Mouse (Mus musculus) heart, embryonic 14.5 days (tissue): ENCODE data around the gene Dab1. TPM values are rescaled to one million over a fixed set of nuclear protein-coding genes. Genes with fewer than 3 reads are reported as not detected.

ENCODE experiments used
- ATAC-seq: fragments of 200-750 bp; cut with Nextera tagmentation; 2 replicates; pipeline ENCODE4 v1.8.0; 2017; ENCODE audit warnings: low read depth, moderate TSS enrichment; ENCODE audit not compliant: insufficient number of reproducible peaks, insufficient read depth, low FRiP score
- H3K27ac ChIP-seq, 2 experiments: fragments of 200-500 bp in 1 of 2; fragments of 300-500 bp in 1 of 2; sonication (generic) in 1 of 2; replicated peaks in 1 of 2; 2 replicates each; pipeline ENCODE4 v1.5.1; 2012 to 2014; ENCODE audit warnings: low read depth in 2 of 2, low read length in 2 of 2, control low read depth in 1 of 2, mild to moderate bottlenecking in 1 of 2, mixed read lengths in 1 of 2; ENCODE audit not compliant: control insufficient read depth in 1 of 2, insufficient read depth in 1 of 2
- H3K27me3 ChIP-seq: fragments of 300-500 bp; sonication (generic); 2 replicates; pipeline ENCODE4 v1.6.1; 2014; ENCODE audit warnings: mild to moderate bottlenecking, low read length, control low read depth; ENCODE audit not compliant: control insufficient read depth, insufficient read depth
- H3K36me3 ChIP-seq: fragments of 300-500 bp; sonication (generic); 2 replicates; pipeline ENCODE4 v1.6.1; 2014; ENCODE audit warnings: mild to moderate bottlenecking, control low read depth, low read length, mixed read lengths; ENCODE audit not compliant: control insufficient read depth, insufficient read depth
- H3K4me1 ChIP-seq, 2 experiments: fragments of 200-500 bp in 1 of 2; fragments of 300-500 bp in 1 of 2; sonication (generic) in 1 of 2; 2 replicates each; pipeline ENCODE4 v1.6.1; 2012 to 2014; ENCODE audit warnings: low read length in 2 of 2, control low read depth in 1 of 2, mixed read lengths in 1 of 2; ENCODE audit not compliant: control insufficient read depth in 2 of 2, insufficient read depth in 2 of 2
- H3K4me2 ChIP-seq: fragments of 300-500 bp; sonication (generic); 2 replicates; pipeline ENCODE4 v1.6.1; 2014; ENCODE audit warnings: mild to moderate bottlenecking, low read length
- H3K4me3 ChIP-seq, 2 experiments: fragments of 200-500 bp in 1 of 2; fragments of 300-500 bp in 1 of 2; sonication (generic) in 1 of 2; 2 replicates each; pipeline ENCODE4 v1.5.1; 2012 to 2014; ENCODE audit warnings: low read length in 2 of 2, mild to moderate bottlenecking in 2 of 2, control low read depth in 1 of 2, low read depth in 1 of 2, moderate library complexity in 1 of 2; ENCODE audit not compliant: control insufficient read depth in 1 of 2, insufficient read depth in 1 of 2
- H3K9ac ChIP-seq: fragments of 300-500 bp; sonication (generic); 2 replicates; pipeline ENCODE4 v1.6.1; 2014; ENCODE audit warnings: mild to moderate bottlenecking, low read length
- H3K9me3 ChIP-seq: fragments of 300-500 bp; sonication (generic); 2 replicates; pipeline ENCODE4 v1.6.1; 2016; ENCODE audit warnings: low read length, control low read depth; ENCODE audit not compliant: control insufficient read depth
- WGBS: fragments of 180-500 bp; shearing (Covaris S2); extraction: QIAGEN DNeasy Blood & Tissue Kit; methylation state at CpG from one replicate; pipeline ENCODE4 v1.1.7; 2014; 5-methylcytosine and 5-hydroxymethylcytosine counted together
- polyA plus RNA-seq: library from polyadenylated mRNA; unstranded; fragments of >200 nt; fragmentation: Nextera tagmentation; extraction: Ambion mirVana; gene quantifications from 2 replicates; pipeline ENCODE4 v1.2.1, GENCODE M21; 2014

Gene Dab1
- polyA plus RNA-seq, 1 experiment from 2014 or later, result 0.99 TPM

GRCm38 (mm10) chr4:104640617-104641016, 1021.5 kb downstream of the Dab1 start:
- ATAC-seq, result no peak
- 81% methylated on average over 5 of the region's 5 CpGs for WGBS
- Histone ChIP-seq H3K36me3 (no peaks in the 10 kb centered on the region), H3K27ac (no peak overlapping the region), H3K4me1 (peaks cover 0 to 4% of the 10 kb centered on the region in 2 experiments; a peak in 1 of 4 replicates), H3K4me3 (no peak overlapping the region), H3K27me3 (no peaks in the 10 kb centered on the region), H3K4me2 (no peak overlapping the region), H3K9ac (no peak overlapping the region), H3K9me3 (no peaks in the 10 kb centered on the region)

DNA sequence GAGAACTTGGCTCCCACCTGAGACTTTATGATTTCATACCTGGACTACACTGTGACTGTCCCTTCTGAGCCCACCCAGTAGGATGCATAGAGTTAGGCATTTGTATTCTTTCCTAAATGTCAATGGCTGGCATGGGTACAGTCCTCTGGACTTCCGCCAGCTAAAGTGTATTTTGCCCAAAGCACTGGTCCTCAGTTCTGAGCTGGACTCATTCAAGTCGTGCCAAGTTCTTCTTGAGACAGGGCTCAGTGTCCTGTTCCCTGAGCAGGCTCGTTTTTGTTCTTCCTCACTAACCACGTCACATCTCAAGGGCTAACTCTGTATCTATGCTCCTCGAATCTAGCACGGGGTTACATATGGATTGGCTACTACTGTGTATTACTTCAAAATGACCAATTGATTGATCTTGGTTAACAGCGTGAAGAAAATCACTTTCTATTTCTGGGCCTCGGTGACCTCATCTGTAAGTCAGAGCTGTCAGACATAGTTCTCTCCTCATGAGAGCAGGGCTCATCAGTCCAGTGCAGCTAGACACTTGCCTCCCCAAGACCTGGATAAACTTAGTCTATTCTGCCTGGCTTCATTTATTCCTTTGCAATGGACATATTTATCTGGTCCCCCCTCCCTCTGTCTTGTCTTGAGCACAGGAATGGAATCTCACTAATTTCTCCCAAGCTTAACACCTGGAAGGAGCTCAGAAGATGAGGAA, 1023.8 kb downstream of the Dab1 start:
- H3K36me3 ChIP-seq, result no peaks in the 10 kb centered on the region
- no peaks in the 10 kb centered on the region for H3K9me3 ChIP-seq
- peaks cover 0 to 4% of the 10 kb centered on the region in 2 experiments; a peak in 1 of 4 replicates for H3K4me1 ChIP-seq
- no peak overlapping the region for H3K4me2 ChIP-seq
- ATAC-seq, result no peak
- H3K27me3 ChIP-seq, result no peaks in the 10 kb centered on the region
- H3K27ac ChIP-seq, result no peak overlapping the region
- H3K9ac ChIP-seq, result no peak overlapping the region
- 81% methylated on average over 8 of the region's 8 CpGs for WGBS
- no peak overlapping the region for H3K4me3 ChIP-seq

- ATAC-seq, result no peak
- no peak overlapping the region for H3K4me2 ChIP-seq
Measured at GRCm38 (mm10) chr4:104643534-104644356, 1024.6 kb downstream of the Dab1 start.

DNA sequence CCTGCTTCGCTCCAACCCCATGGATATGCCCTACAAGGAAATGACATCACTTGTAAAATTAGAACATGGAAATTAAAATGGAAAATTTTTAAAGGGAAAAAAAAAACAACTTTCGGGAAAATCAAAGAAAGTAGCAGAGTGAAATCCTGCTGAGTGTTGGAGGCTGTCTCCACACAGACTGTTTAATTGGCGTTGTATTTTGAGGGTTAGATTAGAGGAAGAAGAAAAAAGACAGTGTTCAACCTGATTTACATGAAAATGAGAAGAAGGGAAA, 1025.1 kb downstream of the Dab1 start:
- Histone ChIP-seq H3K27ac (no peak overlapping the region), H3K27me3 (no peaks in the 10 kb centered on the region), H3K4me2 (no peak overlapping the region), H3K9ac (no peak overlapping the region), H3K36me3 (no peaks in the 10 kb centered on the region), H3K4me1 (peaks cover 0 to 4% of the 10 kb centered on the region in 2 experiments; a peak in 1 of 4 replicates), H3K9me3 (no peaks in the 10 kb centered on the region), H3K4me3 (no peak overlapping the region)
- no peak for ATAC-seq
- 57% methylated on average over 3 of the region's 3 CpGs for WGBS

More at GRCm38 (mm10) chr4:104643534-104644356, 1024.6 kb downstream of the Dab1 start:
- peaks cover 0 to 4% of the 10 kb centered on the region in 2 experiments; a peak in 1 of 4 replicates for H3K4me1 ChIP-seq
- 71% methylated on average over 6 of the region's 6 CpGs for WGBS
- H3K36me3 ChIP-seq, result no peaks in the 10 kb centered on the region
- no peaks in the 10 kb centered on the region for H3K9me3 ChIP-seq
- no peak overlapping the region for H3K4me3 ChIP-seq
- H3K27me3 ChIP-seq, result no peaks in the 10 kb centered on the region
- no peak overlapping the region for H3K27ac ChIP-seq
- H3K9ac ChIP-seq, result no peak overlapping the region

DNA sequence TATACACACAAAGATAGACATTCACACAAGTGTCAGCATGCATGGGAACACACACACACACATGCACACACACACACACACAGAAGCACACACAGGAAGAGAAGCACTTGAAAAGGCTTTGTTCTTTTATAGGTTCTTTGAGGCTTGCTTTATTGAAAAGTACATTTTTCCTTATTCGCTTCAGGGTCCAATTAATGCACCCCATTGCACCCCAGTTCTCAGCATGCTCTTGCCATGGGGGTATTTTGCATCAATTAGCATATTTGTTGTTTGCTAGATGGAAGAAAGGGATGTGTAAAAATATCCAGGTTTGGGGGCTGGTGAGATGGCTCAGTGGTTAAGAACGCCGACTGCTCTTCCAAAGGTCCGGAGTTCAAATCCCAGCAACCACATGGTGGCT, 1025.7 kb downstream of the Dab1 start:
- 95% methylated on average over 4 of the region's 4 CpGs for WGBS
- no peak overlapping the region for H3K4me3 ChIP-seq
- H3K36me3 ChIP-seq, result no peaks in the 10 kb centered on the region
- no peak overlapping the region for H3K27ac ChIP-seq
- no peaks in the 10 kb centered on the region for H3K27me3 ChIP-seq
- no peaks in the 10 kb centered on the region for H3K9me3 ChIP-seq
- no peak overlapping the region for H3K9ac ChIP-seq
- H3K4me2 ChIP-seq, result no peak overlapping the region
- no peak for ATAC-seq
- peaks cover 0 to 4% of the 10 kb centered on the region in 2 experiments; a peak in 1 of 4 replicates for H3K4me1 ChIP-seq

DNA sequence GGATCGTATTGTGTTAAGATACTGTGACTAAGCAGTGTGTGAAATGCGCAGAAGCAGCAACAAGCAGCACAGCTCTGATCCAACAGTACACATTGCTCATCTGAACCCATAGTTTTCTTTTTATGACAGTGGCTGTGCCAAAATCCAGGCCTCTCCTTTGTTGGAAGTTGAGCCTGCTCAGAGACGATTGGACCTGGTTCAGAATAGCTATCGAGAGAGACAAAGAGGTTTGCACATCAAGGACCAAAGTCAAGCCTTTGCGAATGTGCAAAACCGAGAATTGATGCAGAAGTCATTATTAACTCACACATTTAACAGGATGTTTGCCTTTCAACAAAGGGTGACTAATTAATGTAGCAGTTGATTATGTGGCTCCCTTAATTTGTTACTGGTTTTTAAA, 1032.6 kb downstream of the Dab1 start:
- Histone ChIP-seq H3K4me3 (no peak overlapping the region), H3K4me2 (no peak overlapping the region), H3K36me3 (no peaks in the 10 kb centered on the region), H3K4me1 (peaks cover 0 to 2% of the 10 kb centered on the region in 2 experiments; a peak in 2 of 4 replicates), H3K9me3 (no peaks in the 10 kb centered on the region), H3K27me3 (no peaks in the 10 kb centered on the region), H3K9ac (no peak overlapping the region), H3K27ac (no peak overlapping the region)
- ATAC-seq, result no peak
- 71% methylated on average over 6 of the region's 6 CpGs for WGBS

GRCm38 (mm10) chr4:104656728-104657127, 1037.6 kb downstream of the Dab1 start:
- Histone ChIP-seq H3K4me2 (peak overlapping the region; percentile 4; the same call in 1 of the 2 replicates), H3K27me3 (no peaks in the 10 kb centered on the region), H3K4me1 (peaks cover 5 to 7% of the 10 kb centered on the region in 2 experiments; a peak in 3 of 4 replicates), H3K27ac (peak overlapping the region in 1 of 2 experiments; percentile 0; a peak in 1 of 4 replicates), H3K9me3 (no peaks in the 10 kb centered on the region), H3K4me3 (no peak overlapping the region), H3K9ac (no peak overlapping the region), H3K36me3 (no peaks in the 10 kb centered on the region)
- 38% methylated on average over 7 of the region's 7 CpGs for WGBS
- ATAC-seq, result no peak
